Mouse (Mus musculus) erythroblast, embryonic 14.5 days (primary cell): ENCODE results near the gene Mettl16.

Experiments
- GATA1 ChIP-seq: IDR thresholded peaks from 2 replicates; pipeline ENCODE4 v1.6.1; 2012; ENCODE audit warnings: low read length, inconsistent platforms, mixed read lengths
- TAL1 ChIP-seq: IDR thresholded peaks from 3 replicates; pipeline ENCODE4 v1.6.1; 2012; ENCODE audit warnings: low read length, inconsistent platforms, mixed read lengths

GRCm38 (mm10) chr11:74804081-74804627, 33.5 kb downstream of the Mettl16 start:
- TF ChIP-seq GATA1 (no peak), TAL1 (no peak)
